Comparison of ENCODE assay signal across 8 mouse cellular contexts in the genomic region with DNA sequence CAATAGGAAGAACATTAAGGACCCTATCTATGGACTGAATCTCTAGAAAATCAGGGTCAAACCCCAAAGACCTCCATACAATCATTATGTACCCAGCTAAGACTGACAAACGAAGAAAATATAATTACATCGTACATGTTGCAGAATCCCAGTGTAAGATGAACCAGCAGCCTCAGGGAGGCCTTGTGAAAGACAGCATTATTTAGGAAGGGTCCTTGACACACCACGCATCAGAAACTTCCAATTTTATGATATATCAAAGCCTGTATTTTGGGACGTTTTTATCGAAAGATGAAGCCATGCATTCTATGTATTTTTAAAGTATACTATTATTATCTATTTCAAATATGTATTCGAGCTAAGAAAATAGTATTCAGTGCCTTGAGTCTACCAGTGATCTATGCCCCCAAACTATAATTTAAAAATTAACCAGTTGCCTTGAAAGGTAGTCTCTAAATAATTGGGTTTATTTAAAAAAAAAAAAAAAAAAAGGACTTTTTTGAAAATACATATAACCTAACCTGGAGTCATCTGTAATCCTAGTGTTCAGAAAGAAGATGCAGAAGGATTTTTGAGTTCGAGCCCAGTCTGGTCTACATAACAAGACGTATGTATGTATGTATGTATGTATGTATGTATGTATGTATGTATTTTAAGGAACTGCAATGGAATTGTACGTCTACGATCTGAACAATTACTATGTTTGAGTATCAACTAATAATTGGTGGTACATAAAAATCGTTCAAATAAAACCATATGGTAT. TPM values are rescaled to one million over a fixed set of nuclear protein-coding genes. Genes with fewer than 3 reads are reported as not detected.
DNase-seq lines count a peak whose midpoint lies in the region; ATAC-seq and TF ChIP-seq lines count a peak whose summit lies in the region.

No protein-coding gene starts in this region.

- no peaks in the 10 kb centered on the region for H3K36me3 ChIP-seq in forebrain, embryonic 10.5 days (replicated peaks)
- H3K36me3 ChIP-seq in forebrain, embryonic 16.5 days (ENCODE audit: control insufficient read depth, insufficient read depth): no peaks in the 10 kb centered on the region
- H3K36me3 ChIP-seq in limb, embryonic 15.5 days: no peaks in the 10 kb centered on the region

- H3K27ac ChIP-seq in forebrain, embryonic 10.5 days: no peak overlapping the region
- no peak overlapping the region for H3K27ac ChIP-seq in forebrain, embryonic 16.5 days (ENCODE audit: low read length)
- H3K27ac ChIP-seq in layer of hippocampus, adult 2 months: no peak overlapping the region
- no peak overlapping the region for H3K27ac ChIP-seq in limb, embryonic 15.5 days

- H3K4me3 ChIP-seq in forebrain, embryonic 10.5 days: peak overlapping the region; percentile 78; the same call in 1 of the 2 replicates
- H3K4me3 ChIP-seq in forebrain, embryonic 16.5 days (replicated peaks; ENCODE audit: low read length): no peak overlapping the region
- peak overlapping the region; percentile 81 for H3K4me3 ChIP-seq in layer of hippocampus, adult 2 months
- peak overlapping the region; percentile 69; the same call in 1 of the 2 replicates for H3K4me3 ChIP-seq in limb, embryonic 15.5 days

- peaks cover 32% of the 10 kb centered on the region for H3K4me1 ChIP-seq in forebrain, embryonic 10.5 days
- peaks cover 17% of the 10 kb centered on the region for H3K4me1 ChIP-seq in forebrain, embryonic 16.5 days (replicated peaks; ENCODE audit: control insufficient read depth, insufficient read depth, low read length)
- H3K4me1 ChIP-seq in limb, embryonic 15.5 days: peaks cover 17% of the 10 kb centered on the region

- no peak for ATAC-seq in forebrain, embryonic 16.5 days
- ATAC-seq in limb, embryonic 15.5 days (ENCODE audit: insufficient number of reproducible peaks, low FRiP score, low TSS enrichment, low read depth): no peak

- H3K4me2 ChIP-seq in forebrain, embryonic 16.5 days (ENCODE audit: low read length): no peak overlapping the region
- peak overlapping the region; percentile 45; the same call in 1 of the 2 replicates for H3K4me2 ChIP-seq in limb, embryonic 15.5 days

- 51% methylated on average over 11 of the region's 11 CpGs for WGBS in forebrain, embryonic 10.5 days
- 54% methylated on average over 11 of the region's 11 CpGs for WGBS in forebrain, embryonic 16.5 days
- WGBS in limb, embryonic 15.5 days: 51% methylated on average over 11 of the region's 11 CpGs

- no peak for TF ChIP-seq CTCF in layer of hippocampus, adult 2 months (conservative IDR thresholded peaks at IDR 0.05)

- H3K9me3 ChIP-seq in forebrain, embryonic 10.5 days: no peaks in the 10 kb centered on the region
- no peaks in the 10 kb centered on the region for H3K9me3 ChIP-seq in forebrain, embryonic 16.5 days (ENCODE audit: control insufficient read depth, low read length)
- H3K9me3 ChIP-seq in limb, embryonic 15.5 days: no peaks in the 10 kb centered on the region

- H3K27me3 ChIP-seq in forebrain, embryonic 10.5 days (ENCODE audit: poor library complexity, severe bottlenecking): 0 out of 2 replicates have a peak, but pooled peaks cover 9% of the 10 kb centered on the region
- no peaks in the 10 kb centered on the region for H3K27me3 ChIP-seq in forebrain, embryonic 16.5 days (replicated peaks; ENCODE audit: control insufficient read depth, insufficient read depth, low read length)
- no peaks in the 10 kb centered on the region for H3K27me3 ChIP-seq in limb, embryonic 15.5 days

- DNase-seq in forebrain, embryonic 10.5 days (ENCODE audit: extremely low spot score, low spot score): no peak
- DNase-seq in layer of hippocampus, adult 2 months (ENCODE audit: low spot score in 2 of 2): peak in 1 of 2 experiments; percentile 6
- DNase-seq in layer of hippocampus, postnatal 36 days: no peak
- DNase-seq in MN1 (ENCODE audit: low spot score): peak; percentile 60
- no peak for DNase-seq in cerebellum, adult 8-10 months
- DNase-seq in layer of hippocampus, postnatal 25 days (ENCODE audit: extremely low spot score in 1 of 2, low spot score in 1 of 2): no peak

- no peak overlapping the region for H3K9ac ChIP-seq in forebrain, embryonic 16.5 days (replicated peaks; ENCODE audit: low read depth, low read length)
- no peak overlapping the region for H3K9ac ChIP-seq in limb, embryonic 15.5 days

RNA-seq across cellular contexts. Expression of a gene that starts 16.2 kb away (rescaled TPM):
- polyA plus RNA-seq in forebrain, embryonic 10.5 days (2016; fragmentation: Nextera tagmentation; extraction: Ambion mirVana): 27.6 and 29.9 TPM in 2 replicates
- 19.0 and 19.1 TPM in 2 replicates for polyA plus RNA-seq in forebrain, embryonic 16.5 days (2015; fragmentation: Nextera tagmentation; extraction: Ambion mirVana)
- total RNA-seq in layer of hippocampus, adult 2 months (2021): 1 to 10 TPM; 5.7 to 6.9 TPM
- total RNA-seq in layer of hippocampus, postnatal 36 days (2021): 1 to 10 TPM; 5.6 to 7.4 TPM
- 17.5 and 18.2 TPM in 2 replicates for polyA plus RNA-seq in limb, embryonic 15.5 days (2015; fragmentation: Nextera tagmentation; extraction: Ambion mirVana)
- total RNA-seq in layer of hippocampus, postnatal 25 days (2021): 1 to 10 TPM; 5.5 to 7.6 TPM

RNA-seq across cellular contexts. Expression of a gene that starts 51.4 kb away (rescaled TPM):
- polyA plus RNA-seq in forebrain, embryonic 10.5 days (2016; fragmentation: Nextera tagmentation; extraction: Ambion mirVana): 22.1 and 22.2 TPM in 2 replicates
- 26.2 and 28.5 TPM in 2 replicates for polyA plus RNA-seq in forebrain, embryonic 16.5 days (2015; fragmentation: Nextera tagmentation; extraction: Ambion mirVana)
- 10 to 100 TPM; 30.1 to 33.6 TPM for total RNA-seq in layer of hippocampus, adult 2 months (2021)
- total RNA-seq in layer of hippocampus, postnatal 36 days (2021): 10 to 100 TPM; 25.0 to 32.3 TPM
- 12.4 and 12.9 TPM in 2 replicates for polyA plus RNA-seq in limb, embryonic 15.5 days (2015; fragmentation: Nextera tagmentation; extraction: Ambion mirVana)
- total RNA-seq in layer of hippocampus, postnatal 25 days (2021): 10 to 100 TPM; 30.2 to 35.1 TPM

RNA-seq across cellular contexts. Expression of a gene that starts 52.8 kb away (rescaled TPM):
- 0.42 and 0.65 TPM in 2 replicates for polyA plus RNA-seq in forebrain, embryonic 10.5 days (2016; fragmentation: Nextera tagmentation; extraction: Ambion mirVana)
- not detected in 2 replicates for polyA plus RNA-seq in forebrain, embryonic 16.5 days (2015; fragmentation: Nextera tagmentation; extraction: Ambion mirVana)
- total RNA-seq in layer of hippocampus, adult 2 months (2021): not detected
- not detected for total RNA-seq in layer of hippocampus, postnatal 36 days (2021)
- polyA plus RNA-seq in limb, embryonic 15.5 days (2015; fragmentation: Nextera tagmentation; extraction: Ambion mirVana): 0.16 and 0.18 TPM in 2 replicates
- not detected for total RNA-seq in layer of hippocampus, postnatal 25 days (2021)
